Mouse (Mus musculus) left cerebral cortex, postnatal 4 days (tissue): ENCODE measurements at regions not wholly inside any gene's neighbourhood (a gene's known extent, or its start where the extent isn't known, plus 50 kb on each side); places are given as distances from the start of the nearest gene placed in this dataset.

Experiments used
- DNase-seq: peaks from one replicate; pipeline ENCODE4 v3.0.0-alpha.2; 2022
- intact Hi-C: fragments of 180-260 bp; cut with DNase I; formaldehyde crosslinking; loops from one replicate; pipeline ENCODE4 v1.15.1; 2025

DNA sequence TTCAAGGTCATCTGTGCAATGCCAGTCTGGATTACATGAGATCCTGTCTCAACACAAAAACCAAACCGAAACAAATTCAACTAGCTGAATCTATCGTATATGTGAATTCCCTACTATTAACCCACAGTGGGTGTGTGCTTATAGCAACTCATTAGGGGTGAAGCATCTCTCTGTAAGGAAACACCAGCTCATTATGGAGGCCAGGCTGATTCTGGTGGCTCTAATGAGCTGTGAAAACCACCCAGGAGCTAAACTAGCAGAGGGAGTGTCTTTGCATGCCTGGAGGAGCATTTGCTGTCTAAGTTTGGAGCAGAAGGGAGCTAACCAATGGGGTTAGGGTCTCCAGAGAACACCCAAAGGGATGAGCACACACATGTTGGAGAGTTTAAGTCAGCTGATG lies 54.1 kb upstream of the Adamts2 start:
- DNase-seq = no peak
- intact Hi-C loops = no loop called here

DNA sequence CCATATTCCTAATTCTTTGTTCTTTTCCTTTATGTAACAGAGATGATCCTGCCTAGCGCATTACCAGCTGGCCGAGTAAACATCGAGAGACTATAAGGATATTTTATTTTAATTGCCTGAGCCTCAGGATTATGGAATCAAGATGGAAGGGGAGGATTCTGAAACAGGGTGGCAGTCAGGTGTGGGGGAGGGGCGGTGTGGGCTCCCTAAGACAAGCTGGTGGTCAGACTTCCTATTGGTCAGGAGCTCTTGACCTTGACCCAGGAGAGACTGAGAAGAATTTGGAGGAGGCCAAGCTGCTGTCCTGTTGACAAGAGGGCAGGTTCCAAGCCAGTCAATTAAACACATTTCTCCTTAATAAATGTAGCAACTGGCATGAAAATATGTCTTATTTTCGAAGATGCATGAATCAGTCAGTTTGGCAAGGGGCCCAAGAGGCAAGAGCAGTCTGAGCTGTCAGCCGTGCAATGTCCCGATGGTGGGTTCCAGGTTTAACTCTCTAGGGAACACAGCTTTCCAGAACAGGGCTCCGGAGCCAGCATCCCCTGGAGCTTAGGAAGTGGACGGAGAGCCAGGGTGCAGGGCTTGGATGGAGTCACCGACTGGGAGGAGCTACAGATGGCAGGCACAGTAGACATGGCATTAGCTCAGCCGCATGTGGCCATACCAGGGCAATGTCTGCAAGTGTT lies 55.3 kb upstream of the Adamts2 start:
- peak; percentile 51 for DNase-seq
- intact Hi-C loops = no loop called here

DNA sequence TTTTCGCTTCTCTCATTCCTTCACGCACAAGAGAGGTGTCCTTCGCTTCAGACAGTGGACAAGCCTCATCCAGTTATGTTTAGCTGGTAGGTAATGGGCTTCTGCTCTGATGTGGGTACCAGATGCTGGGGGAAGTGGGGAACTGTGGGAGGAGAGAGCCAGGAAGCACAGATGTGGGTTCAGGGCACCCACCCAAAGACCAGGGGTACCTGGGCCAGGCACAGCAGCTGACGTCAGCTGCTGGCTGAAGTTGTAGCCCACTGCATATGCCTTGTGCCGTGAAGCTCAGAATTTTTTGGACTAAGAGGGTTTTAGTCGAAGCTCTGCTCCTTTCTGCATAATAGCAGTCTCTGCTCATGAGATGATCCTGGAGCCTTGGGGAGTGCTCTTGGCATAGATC lies 56.5 kb upstream of the Adamts2 start:
- DNase-seq = no peak
- intact Hi-C loops = no loop called here

DNA sequence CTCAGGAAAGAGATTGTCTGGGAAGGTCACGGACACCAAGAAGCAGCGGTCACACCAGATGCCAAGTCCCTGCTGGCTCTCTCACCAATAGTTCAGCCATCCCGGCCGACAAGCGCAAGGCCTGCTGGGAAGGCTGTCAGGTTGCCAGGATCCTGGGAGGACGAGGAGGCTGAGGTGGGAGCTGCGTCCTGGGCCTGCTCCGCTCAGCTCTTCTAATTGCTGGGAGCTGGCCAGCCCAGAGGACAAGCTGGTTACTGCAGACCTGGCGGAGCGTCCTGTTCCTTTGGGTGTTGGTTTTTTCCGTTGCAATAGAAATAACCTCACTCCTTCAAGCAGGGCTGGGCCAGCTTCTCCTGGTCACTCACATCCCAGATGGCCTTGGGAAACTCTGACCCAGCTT lies 61.7 kb upstream of the Adamts2 start:
- intact Hi-C loops = no loop called here
- DNase-seq = peak; percentile 82

DNA sequence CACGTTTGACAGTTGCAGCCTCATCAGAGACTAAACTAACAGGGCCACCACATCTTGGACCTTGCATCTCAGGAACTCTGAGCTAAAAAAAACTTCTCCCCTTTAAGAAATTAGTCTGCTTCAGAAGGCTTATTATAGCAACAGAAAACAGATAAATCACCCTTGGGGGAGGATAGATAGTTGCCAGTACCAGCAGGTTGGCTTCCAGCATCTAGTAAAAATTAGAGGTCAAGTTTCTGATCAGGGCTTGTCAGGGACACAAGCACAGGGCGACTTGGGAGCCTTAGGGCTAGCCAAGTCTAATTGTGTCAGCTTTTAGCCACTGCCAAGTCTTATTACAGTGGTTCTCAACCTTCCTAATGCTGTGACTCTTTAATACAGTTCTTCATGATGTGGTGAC lies 67.6 kb upstream of the Adamts2 start:
- intact Hi-C loops = no loop called here

DNA sequence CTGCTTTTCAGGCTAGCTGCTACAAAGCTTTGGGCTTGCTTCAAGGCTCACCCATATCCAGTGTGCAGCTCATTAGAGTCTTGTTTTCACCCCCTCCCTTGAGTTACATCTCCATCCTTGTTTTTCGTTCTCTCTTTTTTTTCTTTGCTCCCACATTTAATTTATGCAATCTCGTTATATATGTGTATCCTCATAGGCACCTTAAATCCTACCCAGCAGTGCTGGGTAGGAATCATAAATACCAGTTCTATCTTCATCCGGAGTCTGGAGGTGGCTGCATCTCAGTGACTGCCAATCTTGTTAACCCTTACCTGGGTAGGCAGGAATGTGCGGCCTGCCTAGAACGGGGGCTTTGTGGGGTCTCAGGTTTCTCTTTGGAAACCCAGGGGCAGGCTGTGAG lies 74.0 kb upstream of the Adamts2 start:
- intact Hi-C loops = no loop called here
- DNase-seq = no peak

More for the DNA sequence above, 67.6 kb upstream of the Adamts2 start:
- DNase-seq = no peak

DNA sequence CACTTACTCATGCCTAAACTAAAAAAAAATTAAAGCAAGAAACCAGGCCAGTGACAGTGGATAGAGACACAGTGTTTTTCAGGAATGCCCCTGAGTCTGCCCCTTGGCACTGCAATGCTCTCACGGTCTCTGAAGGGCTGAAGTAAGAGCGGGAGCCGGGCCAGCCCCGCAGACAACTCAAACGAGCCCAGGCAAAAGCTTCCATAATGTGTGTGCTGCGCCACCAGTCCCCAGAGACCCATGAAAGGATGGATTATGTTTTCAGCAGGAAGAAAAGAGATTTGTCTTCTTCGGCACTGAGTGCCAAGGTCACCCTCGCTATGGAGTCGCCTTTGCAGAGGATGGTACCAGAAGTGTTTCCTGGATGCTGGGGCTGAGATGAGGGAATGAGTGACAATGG lies 81.7 kb upstream of the Adamts2 start:
- DNase-seq = peak; percentile 10
- intact Hi-C loops = no loop called here

DNA sequence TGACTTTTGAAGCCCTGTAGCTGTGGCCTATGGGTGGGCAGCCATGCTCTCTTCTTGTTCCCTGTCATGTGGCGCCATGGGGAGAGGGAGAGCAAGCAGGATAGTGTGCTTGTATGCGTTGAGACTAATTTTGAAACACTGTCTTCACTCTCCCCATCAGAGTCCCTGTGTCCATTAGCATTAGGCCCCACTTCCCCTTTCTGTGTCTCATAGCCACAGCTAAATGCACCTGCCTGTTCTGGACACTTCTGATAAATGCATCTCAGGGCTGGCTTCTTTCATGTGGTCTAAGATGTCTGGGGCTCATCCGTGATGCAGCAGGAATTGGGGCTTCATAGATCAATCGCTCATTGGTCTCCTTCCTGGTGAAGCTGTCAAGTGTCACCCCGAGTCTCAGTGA lies 77.0 kb upstream of the Rufy1 start:
- intact Hi-C loops = no loop called here
- no peak for DNase-seq

DNA sequence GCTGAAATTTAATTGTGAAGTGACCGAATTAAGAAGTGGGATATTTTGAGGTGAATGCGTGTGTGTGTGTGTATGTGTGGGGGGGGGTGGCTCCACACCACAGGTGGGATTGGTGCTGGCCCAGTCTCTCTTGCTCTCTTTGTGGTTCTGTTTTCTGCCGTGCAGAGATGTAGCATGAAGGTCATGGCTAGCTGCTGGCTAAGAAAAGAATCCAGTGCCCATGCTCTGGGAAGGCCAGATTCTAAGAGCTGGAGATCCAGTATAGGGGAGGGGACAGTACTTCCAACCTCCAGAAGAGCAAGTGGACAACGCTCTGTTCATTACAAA lies 76.5 kb upstream of the Rufy1 start:
- DNase-seq = no peak
- intact Hi-C loops = no loop called here

DNA sequence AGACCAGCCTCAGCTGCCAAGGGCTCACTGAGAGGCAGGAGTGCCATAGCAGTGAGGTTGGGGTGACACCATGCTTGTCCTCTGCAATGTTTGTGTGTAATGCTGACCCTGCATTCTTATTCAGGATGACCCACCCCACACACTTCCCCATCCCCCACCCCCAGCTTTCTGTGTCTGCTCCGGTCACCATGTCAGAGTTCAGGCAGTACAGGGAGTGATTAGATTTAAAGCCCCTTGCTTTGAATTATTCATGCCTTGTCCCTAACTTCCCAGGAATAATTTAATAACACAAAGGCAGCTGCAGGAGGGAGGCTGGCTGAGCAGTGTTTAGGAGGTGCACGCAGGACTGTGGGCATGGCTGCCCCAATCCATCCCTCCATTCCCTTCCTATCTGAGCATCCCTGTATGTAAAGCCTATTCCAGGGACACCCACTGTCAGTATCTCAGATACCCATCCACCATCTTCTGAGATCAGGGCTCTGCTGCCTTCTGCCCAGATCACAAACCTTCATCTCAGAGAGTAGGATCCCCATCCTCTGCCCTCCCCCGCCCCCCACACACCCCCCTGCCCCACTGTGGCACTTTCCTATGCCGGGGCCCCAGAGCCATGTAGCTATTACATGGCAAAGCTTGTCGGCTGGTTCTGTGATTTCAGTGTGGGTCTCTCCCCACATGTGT lies 76.0 kb upstream of the Rufy1 start:
- DNase-seq = no peak
- intact Hi-C loops = no loop called here

DNA sequence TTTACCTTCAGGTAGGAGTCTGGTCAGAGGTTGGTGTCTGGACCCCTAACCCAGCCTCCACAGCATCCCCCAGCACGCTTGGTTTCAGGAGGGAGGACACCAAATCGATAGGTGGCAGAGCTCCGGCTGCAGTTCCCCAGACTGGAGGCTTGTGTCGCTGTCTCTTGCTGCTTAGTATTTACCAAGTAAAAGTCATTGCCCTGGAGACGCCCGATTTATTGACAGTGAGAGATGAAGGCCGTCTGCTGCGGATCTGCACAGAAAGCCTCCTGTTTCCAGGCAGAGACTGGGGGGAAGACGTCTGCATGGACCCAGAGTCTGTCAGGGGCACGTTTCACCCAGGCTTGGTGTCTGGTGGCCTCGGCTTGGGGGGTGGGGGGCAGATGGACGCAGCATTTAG lies 70.4 kb upstream of the Rufy1 start:
- DNase-seq = no peak
- intact Hi-C loops = no loop called here

DNA sequence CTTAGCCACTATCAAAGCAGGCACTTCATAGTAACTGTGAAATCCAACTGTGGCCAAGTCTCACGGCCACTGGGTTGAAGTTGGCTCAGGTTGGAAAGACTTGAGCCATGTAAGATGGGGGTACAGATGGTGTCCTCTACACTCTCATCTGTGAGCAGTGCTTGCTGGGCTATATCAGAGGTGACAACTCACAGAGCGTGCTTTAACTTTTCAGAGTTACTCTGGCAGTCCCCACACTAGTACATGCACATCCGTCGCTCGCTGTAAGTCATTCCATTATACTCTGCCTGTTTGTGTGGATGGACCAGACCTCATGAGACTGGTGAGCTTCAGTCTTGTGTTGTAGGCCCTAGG lies 62.2 kb upstream of the Rufy1 start:
- DNase-seq = no peak

DNA sequence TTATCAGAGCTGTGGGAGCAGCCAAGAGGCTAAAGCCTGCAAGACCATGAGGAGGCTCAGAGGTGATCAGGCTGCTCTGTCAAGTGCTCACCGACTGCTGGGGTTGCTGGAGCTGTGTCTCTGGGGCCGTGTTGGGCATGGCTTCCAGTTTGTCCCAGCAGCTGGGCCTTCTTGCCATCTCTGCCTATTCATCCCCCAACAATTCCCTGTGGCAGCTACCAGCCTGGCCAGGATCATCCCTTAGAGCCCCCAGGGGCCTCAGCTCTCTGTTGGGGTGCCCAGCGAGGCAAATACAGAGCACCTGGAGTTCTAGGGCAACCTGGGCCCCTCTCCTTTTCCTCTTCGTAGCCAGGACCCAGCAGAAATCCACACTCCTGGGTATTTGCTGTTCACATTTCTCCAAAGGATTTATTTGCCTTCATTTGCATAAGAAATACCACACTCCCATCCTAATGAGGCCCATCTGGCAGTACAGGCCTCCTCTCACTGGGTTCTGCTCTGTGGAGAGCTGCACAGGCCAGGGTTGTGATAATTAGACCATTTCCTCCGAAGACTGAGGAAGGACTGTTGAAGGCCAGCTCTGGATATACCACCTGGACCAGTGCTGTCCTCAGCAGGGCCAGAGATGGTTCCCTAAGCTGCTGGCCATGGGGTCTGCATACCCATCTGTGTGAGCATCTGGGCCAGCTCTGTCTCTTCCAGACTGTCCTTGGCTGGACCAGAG lies 61.6 kb upstream of the Rufy1 start:
- intact Hi-C loops = no loop called here
- peak; percentile 64 for DNase-seq

More for the DNA sequence above, 62.2 kb upstream of the Rufy1 start:
- intact Hi-C loops = no loop called here

DNA sequence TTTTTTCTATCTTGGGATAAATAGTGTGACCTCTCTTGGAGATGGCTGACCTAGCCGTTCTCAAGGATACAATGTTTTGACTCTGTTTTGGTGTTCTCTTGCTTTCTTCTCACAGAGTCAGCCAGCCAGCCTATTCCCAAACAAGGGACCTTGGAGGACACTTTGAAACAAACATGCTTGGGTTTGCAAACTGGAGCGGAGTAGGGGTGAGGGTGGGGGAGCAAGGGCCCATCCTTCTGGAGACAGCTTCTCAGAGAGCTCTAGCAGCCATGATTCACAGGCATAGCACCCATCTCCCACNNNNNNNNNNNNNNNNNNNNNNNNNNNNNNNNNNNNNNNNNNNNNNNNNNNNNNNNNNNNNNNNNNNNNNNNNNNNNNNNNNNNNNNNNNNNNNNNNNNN lies 52.9 kb upstream of the Rufy1 start:
- no peak for DNase-seq
- intact Hi-C loops = no loop called here

DNA sequence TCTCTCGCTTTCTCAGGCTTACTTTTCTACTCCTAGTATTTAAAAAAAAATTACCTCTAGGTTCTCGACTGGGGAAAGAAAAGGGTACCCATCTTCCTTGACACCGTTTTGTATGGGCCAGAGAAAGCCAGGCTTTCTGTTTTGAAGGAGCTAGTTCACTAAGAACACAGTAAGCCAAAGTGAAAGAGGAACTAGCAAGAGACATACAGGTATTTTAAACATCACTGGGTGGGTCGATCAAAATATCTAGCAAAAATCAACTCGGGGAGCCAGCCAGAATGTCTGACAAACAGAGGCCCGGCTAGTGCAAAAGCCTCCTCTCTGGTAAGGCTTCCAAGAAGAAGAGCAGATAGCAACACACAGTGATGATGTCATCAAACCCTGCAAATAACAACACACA lies 52.2 kb upstream of the Rufy1 start:
- DNase-seq = no peak
- intact Hi-C loops = no loop called here

DNA sequence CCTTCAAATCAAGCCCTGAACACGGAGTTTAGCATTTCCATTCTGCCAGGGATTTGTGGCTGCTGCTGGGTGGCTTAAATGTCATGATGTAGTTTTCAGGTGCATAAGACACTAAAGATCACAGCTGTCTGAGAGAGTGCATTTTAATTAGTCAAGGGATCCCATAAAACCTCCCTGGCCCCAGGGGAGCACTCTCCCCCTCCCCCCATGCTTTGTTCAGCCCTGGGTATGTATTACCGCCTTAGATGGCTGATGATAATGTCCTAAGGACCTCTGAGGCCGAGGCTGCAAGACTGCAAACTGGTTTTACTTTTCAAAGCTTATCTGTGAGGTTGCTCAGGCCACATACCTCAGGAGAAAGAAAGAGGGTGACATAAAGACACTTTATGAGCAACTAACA lies 51.7 kb upstream of the Rufy1 start:
- intact Hi-C loops = no loop called here
- DNase-seq = no peak
